Mouse (Mus musculus): ENCODE measurements around the gene Ada. TPM values are rescaled to one million over a fixed set of nuclear protein-coding genes. Genes with fewer than 3 reads are reported as not detected.

The Ada gene
- polyA plus RNA-seq, 1 experiment from 2014 or later = 6.6 TPM

- ATAC-seq = no peak
- no peak overlapping the region for H3K4me2 ChIP-seq
- H3K36me3 ChIP-seq (ENCODE audit: poor library complexity, severe bottlenecking) = no peaks in the 10 kb centered on the region
These were observed 16.2 kb upstream of the Ada start for GRCm38 (mm10) chr2:163766261-163766660.

GRCm38 (mm10) chr2:163761402-163761801 lies 11.4 kb upstream of the Ada start:
- H3K4me1 ChIP-seq = peaks cover 7% of the 10 kb centered on the region; the same call in 1 of the 2 replicates
- no peaks in the 10 kb centered on the region for H3K27me3 ChIP-seq
- ATAC-seq = no peak
- no peak overlapping the region for H3K9ac ChIP-seq
- no peak overlapping the region for H3K27ac ChIP-seq
- H3K36me3 ChIP-seq (ENCODE audit: poor library complexity, severe bottlenecking) = no peaks in the 10 kb centered on the region
- no peak overlapping the region for H3K4me3 ChIP-seq
- WGBS = 83% methylated on average over 7 of the region's 7 CpGs
- H3K4me2 ChIP-seq = no peak overlapping the region
- H3K9me3 ChIP-seq (replicated peaks) = no peaks in the 10 kb centered on the region

More at GRCm38 (mm10) chr2:163766261-163766660, 16.2 kb upstream of the Ada start:
- H3K4me1 ChIP-seq = no peaks in the 10 kb centered on the region
- no peaks in the 10 kb centered on the region for H3K27me3 ChIP-seq
- H3K9me3 ChIP-seq (replicated peaks) = no peaks in the 10 kb centered on the region
- H3K27ac ChIP-seq = no peak overlapping the region
- no peak overlapping the region for H3K9ac ChIP-seq
- H3K4me3 ChIP-seq = no peak overlapping the region

GRCm38 (mm10) chr2:163760589-163760988 lies 10.6 kb upstream of the Ada start:
- H3K27ac ChIP-seq = no peak overlapping the region
- H3K36me3 ChIP-seq (ENCODE audit: poor library complexity, severe bottlenecking) = no peaks in the 10 kb centered on the region
- 77% methylated on average over 6 of the region's 6 CpGs for WGBS
- no peak for ATAC-seq
- no peaks in the 10 kb centered on the region for H3K9me3 ChIP-seq (replicated peaks)
- no peak overlapping the region for H3K9ac ChIP-seq
- no peaks in the 10 kb centered on the region for H3K27me3 ChIP-seq
- H3K4me3 ChIP-seq = no peak overlapping the region
- H3K4me2 ChIP-seq = no peak overlapping the region
- H3K4me1 ChIP-seq = peaks cover 7% of the 10 kb centered on the region; the same call in 1 of the 2 replicates

GRCm38 (mm10) chr2:163758146-163758545 lies 8.1 kb upstream of the Ada start:
- Histone ChIP-seq H3K9ac (no peak overlapping the region), H3K27ac (no peak overlapping the region), H3K9me3 (replicated peaks) (no peaks in the 10 kb centered on the region), H3K4me2 (no peak overlapping the region), H3K4me3 (no peak overlapping the region), H3K4me1 (peaks cover 7% of the 10 kb centered on the region; the same call in 1 of the 2 replicates), H3K36me3 (ENCODE audit: poor library complexity, severe bottlenecking) (no peaks in the 10 kb centered on the region), H3K27me3 (no peaks in the 10 kb centered on the region)
- no peak for ATAC-seq
- WGBS = 65% methylated on average over 2 of the region's 2 CpGs

GRCm38 (mm10) chr2:163756723-163757122 lies 6.7 kb upstream of the Ada start:
- H3K4me3 ChIP-seq = no peak overlapping the region
- H3K4me2 ChIP-seq = no peak overlapping the region
- H3K36me3 ChIP-seq (ENCODE audit: poor library complexity, severe bottlenecking) = no peaks in the 10 kb centered on the region
- no peak for ATAC-seq
- no peak overlapping the region for H3K9ac ChIP-seq
- 11% methylated on average over 2 of the region's 2 CpGs for WGBS
- no peaks in the 10 kb centered on the region for H3K9me3 ChIP-seq (replicated peaks)
- H3K27ac ChIP-seq = no peak overlapping the region
- H3K4me1 ChIP-seq = peaks cover 7% of the 10 kb centered on the region; the same call in 1 of the 2 replicates
- no peaks in the 10 kb centered on the region for H3K27me3 ChIP-seq

GRCm38 (mm10) chr2:163754228-163754627 lies 4.2 kb upstream of the Ada start:
- H3K4me1 ChIP-seq = peaks cover 19% of the 10 kb centered on the region

GRCm38 (mm10) chr2:163744801-163745570 lies 5.1 kb downstream of the Ada start:
- Histone ChIP-seq H3K27me3 (no peaks in the 10 kb centered on the region), H3K4me3 (no peak overlapping the region), H3K9me3 (replicated peaks) (no peaks in the 10 kb centered on the region), H3K4me1 (peaks cover 7% of the 10 kb centered on the region), H3K27ac (no peak overlapping the region), H3K9ac (no peak overlapping the region), H3K36me3 (ENCODE audit: poor library complexity, severe bottlenecking) (no peaks in the 10 kb centered on the region), H3K4me2 (no peak overlapping the region)
- ATAC-seq = no peak
- WGBS = 86% methylated on average over 10 of the region's 10 CpGs

More at GRCm38 (mm10) chr2:163754228-163754627, 4.2 kb upstream of the Ada start:
- H3K27ac ChIP-seq = no peak overlapping the region
- ATAC-seq = no peak
- WGBS = 86% methylated on average over 5 of the region's 5 CpGs
- H3K9ac ChIP-seq = no peak overlapping the region
- H3K36me3 ChIP-seq (ENCODE audit: poor library complexity, severe bottlenecking) = no peaks in the 10 kb centered on the region
- no peaks in the 10 kb centered on the region for H3K9me3 ChIP-seq (replicated peaks)
- H3K4me3 ChIP-seq = no peak overlapping the region
- no peaks in the 10 kb centered on the region for H3K27me3 ChIP-seq
- no peak overlapping the region for H3K4me2 ChIP-seq

GRCm38 (mm10) chr2:163743357-163743756 lies 6.7 kb downstream of the Ada start:
- H3K4me2 ChIP-seq = no peak overlapping the region
- 79% methylated on average over 6 of the region's 6 CpGs for WGBS
- H3K9me3 ChIP-seq (replicated peaks) = no peaks in the 10 kb centered on the region
- no peaks in the 10 kb centered on the region for H3K4me1 ChIP-seq
- ATAC-seq = no peak
- no peaks in the 10 kb centered on the region for H3K27me3 ChIP-seq
- no peak overlapping the region for H3K4me3 ChIP-seq
- no peak overlapping the region for H3K27ac ChIP-seq
- H3K9ac ChIP-seq = no peak overlapping the region
- no peaks in the 10 kb centered on the region for H3K36me3 ChIP-seq (ENCODE audit: poor library complexity, severe bottlenecking)

- Histone ChIP-seq H3K27ac (no peak overlapping the region), H3K36me3 (ENCODE audit: poor library complexity, severe bottlenecking) (no peaks in the 10 kb centered on the region), H3K4me3 (no peak overlapping the region), H3K27me3 (no peaks in the 10 kb centered on the region), H3K9me3 (replicated peaks) (no peaks in the 10 kb centered on the region), H3K9ac (no peak overlapping the region), H3K4me2 (no peak overlapping the region), H3K4me1 (no peaks in the 10 kb centered on the region)
- ATAC-seq = no peak
- 75% methylated on average over 5 of the region's 5 CpGs for WGBS
These were observed 7.4 kb downstream of the Ada start for GRCm38 (mm10) chr2:163742656-163743055.

- Histone ChIP-seq H3K27ac (no peak overlapping the region), H3K9me3 (replicated peaks) (no peaks in the 10 kb centered on the region), H3K4me1 (no peaks in the 10 kb centered on the region), H3K4me3 (no peak overlapping the region), H3K9ac (no peak overlapping the region), H3K4me2 (no peak overlapping the region), H3K27me3 (no peaks in the 10 kb centered on the region), H3K36me3 (ENCODE audit: poor library complexity, severe bottlenecking) (peaks cover 17% of the 10 kb centered on the region)
- no peak for ATAC-seq
- WGBS = 73% methylated on average over 6 of the region's 6 CpGs
These were observed 14.1 kb downstream of the Ada start for GRCm38 (mm10) chr2:163735980-163736379.

- Histone ChIP-seq H3K4me2 (no peak overlapping the region), H3K4me1 (no peaks in the 10 kb centered on the region), H3K27ac (no peak overlapping the region), H3K9me3 (replicated peaks) (no peaks in the 10 kb centered on the region), H3K36me3 (ENCODE audit: poor library complexity, severe bottlenecking) (peaks cover 17% of the 10 kb centered on the region), H3K4me3 (no peak overlapping the region), H3K27me3 (no peaks in the 10 kb centered on the region), H3K9ac (no peak overlapping the region)
- 93% methylated on average over 9 of the region's 9 CpGs for WGBS
- no peak for ATAC-seq
These were observed 14.9 kb downstream of the Ada start for GRCm38 (mm10) chr2:163735163-163735562.

- Histone ChIP-seq H3K4me1 (no peaks in the 10 kb centered on the region), H3K9ac (no peak overlapping the region), H3K4me3 (no peak overlapping the region), H3K27ac (no peak overlapping the region), H3K4me2 (no peak overlapping the region), H3K9me3 (replicated peaks) (no peaks in the 10 kb centered on the region), H3K27me3 (no peaks in the 10 kb centered on the region), H3K36me3 (ENCODE audit: poor library complexity, severe bottlenecking) (peaks cover 40% of the 10 kb centered on the region)
- WGBS = 91% methylated on average over 11 of the region's 11 CpGs
- no peak for ATAC-seq
These were observed 18.0 kb downstream of the Ada start for GRCm38 (mm10) chr2:163732021-163732420.

- WGBS = 93% methylated on average over 4 of the region's 4 CpGs
- Histone ChIP-seq H3K9me3 (replicated peaks) (no peaks in the 10 kb centered on the region), H3K9ac (no peak overlapping the region), H3K36me3 (ENCODE audit: poor library complexity, severe bottlenecking) (peaks cover 51% of the 10 kb centered on the region), H3K27ac (no peak overlapping the region), H3K4me2 (no peak overlapping the region), H3K4me3 (no peak overlapping the region), H3K4me1 (peaks cover 3% of the 10 kb centered on the region; the same call in 1 of the 2 replicates), H3K27me3 (no peaks in the 10 kb centered on the region)
- no peak for ATAC-seq
These were observed 21.7 kb downstream of the Ada start for GRCm38 (mm10) chr2:163728300-163728699.
